Mouse (Mus musculus) brain, embryonic 14.5 days (tissue): ENCODE measurements at regions not wholly inside any gene's neighbourhood (a gene's known extent, or its start where the extent isn't known, plus 50 kb on each side); places are given as distances from the start of the nearest gene placed in this dataset.

Experiments used
- CTCF ChIP-seq: fragments of 200-500 bp; IDR thresholded peaks from 2 replicates; pipeline ENCODE4 v1.5.1; 2012; ENCODE audit warnings: inconsistent platforms, mild to moderate bottlenecking, moderate library complexity, borderline replicate concordance; ENCODE audit not compliant: insufficient read depth, insufficient read length; ENCODE audit errors: extremely low read depth
- POLR2A ChIP-seq: fragments of 200-500 bp; IDR thresholded peaks from 2 replicates; pipeline ENCODE4 v1.6.1; 2012; ENCODE audit warnings: mild to moderate bottlenecking, inconsistent platforms, borderline replicate concordance; ENCODE audit not compliant: poor library complexity, insufficient read depth, insufficient read length, severe bottlenecking; ENCODE audit errors: extremely low read depth

- TF ChIP-seq POLR2A (no peak), CTCF (no peak)
Observed at GRCm38 (mm10) chr14:76217178-76217500, 106.4 kb downstream of the Nufip1 start.
